Mouse (Mus musculus) monocyte, adult 2 months (primary cell): ENCODE data around the gene Atrn.
"Not testable (repeated sequence)": the region's sequence is repeated elsewhere in the genome, so short reads cannot be mapped to it uniquely, and the experiment has no call there.

ENCODE experiments used
- DNase-seq, 2 experiments: peaks; one replicate each; pipeline ENCODE4 v3.0.0; 2022; ENCODE audit warnings: low spot score in 2 of 2, low read depth in 1 of 2

Gene Atrn

GRCm38 (mm10) chr2:130958906-130959305 is 52.6 kb downstream of the Atrn start:
- no peak for DNase-seq

GRCm38 (mm10) chr2:130961851-130962250 is 55.6 kb downstream of the Atrn start:
- no peak for DNase-seq

DNA sequence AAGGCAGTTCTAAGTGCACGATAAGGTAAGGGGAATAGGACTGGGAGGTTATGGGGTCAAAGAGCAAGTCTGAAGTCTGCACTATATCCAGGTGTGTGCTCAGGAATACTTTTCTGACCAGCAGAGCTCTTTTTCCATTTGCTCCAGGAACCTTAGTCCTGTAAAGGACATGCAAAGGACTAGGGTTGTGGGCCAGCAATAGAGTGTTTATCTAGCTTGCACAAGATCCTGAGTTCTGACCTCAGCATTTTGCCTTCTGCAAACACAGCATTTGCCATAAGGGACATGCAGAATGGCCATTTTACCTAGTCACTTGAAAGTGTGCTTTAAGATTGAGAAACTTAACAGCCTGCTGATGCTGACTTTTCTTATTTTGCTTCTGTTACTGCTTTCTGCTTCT is 58.7 kb downstream of the Atrn start:
- DNase-seq = no peak

DNA sequence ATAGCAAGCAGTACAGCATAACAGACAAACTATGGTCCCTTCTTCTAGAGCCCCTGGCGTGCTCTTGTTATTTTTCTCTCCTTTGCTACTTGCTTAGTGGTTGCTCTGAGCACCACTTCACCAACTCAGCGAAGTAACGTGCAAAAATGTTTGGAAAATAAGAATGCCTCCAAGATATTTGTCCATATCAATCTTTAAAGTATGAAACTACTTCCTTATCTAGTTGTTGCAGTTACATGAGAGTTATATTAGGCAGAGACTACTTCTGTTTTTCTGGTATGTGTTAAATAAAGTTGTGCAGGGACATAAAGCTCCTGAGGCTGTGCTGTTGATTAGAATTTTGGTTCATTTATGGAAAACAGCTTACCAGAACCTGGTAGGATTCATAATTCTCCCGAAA is 64.7 kb downstream of the Atrn start:
- DNase-seq = no peak

DNA sequence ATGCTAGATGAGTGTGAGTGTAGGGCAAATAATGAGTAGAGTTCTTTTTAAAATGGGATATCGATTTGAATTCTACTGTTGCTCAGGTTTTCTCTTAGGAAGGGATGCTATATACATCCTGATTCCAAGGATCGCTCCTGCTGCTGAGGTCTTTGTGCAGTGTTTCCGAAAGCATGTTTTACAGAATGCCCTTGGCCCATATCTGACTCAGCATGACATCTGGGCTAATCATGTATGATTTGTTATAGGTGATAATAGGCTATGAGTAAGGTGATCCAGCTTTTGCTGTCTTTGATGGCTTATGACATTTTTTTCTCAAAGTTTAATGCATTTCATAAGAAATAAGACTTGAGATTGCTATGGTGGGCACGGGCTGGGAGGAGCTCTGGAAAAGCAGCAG is 66.1 kb downstream of the Atrn start:
- DNase-seq = no peak

GRCm38 (mm10) chr2:130974928-130975327 is 68.6 kb downstream of the Atrn start:
- no peak for DNase-seq

GRCm38 (mm10) chr2:130977589-130977988 is 71.3 kb downstream of the Atrn start:
- DNase-seq = no peak

GRCm38 (mm10) chr2:130978058-130978847 is 72.0 kb downstream of the Atrn start:
- DNase-seq = no peak

DNA sequence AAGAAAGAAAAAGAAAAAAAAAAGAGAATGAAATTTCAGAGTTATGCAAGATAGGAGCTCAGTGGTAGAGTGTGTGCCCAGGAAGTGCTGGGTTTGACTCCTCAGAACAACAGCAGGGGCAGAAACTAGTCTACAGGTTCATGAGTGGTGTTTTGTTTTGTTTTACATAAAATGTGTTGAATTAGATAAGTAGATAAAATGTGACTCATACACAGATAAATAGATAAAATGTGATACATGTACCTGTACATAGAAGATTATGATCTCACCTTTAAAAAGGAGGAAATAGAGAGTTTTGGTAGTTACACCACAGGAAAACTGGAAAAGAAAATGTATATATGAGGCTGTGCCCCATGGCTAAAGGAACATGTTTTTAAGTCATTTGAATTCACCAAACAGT is 72.8 kb downstream of the Atrn start:
- no peak for DNase-seq

DNA sequence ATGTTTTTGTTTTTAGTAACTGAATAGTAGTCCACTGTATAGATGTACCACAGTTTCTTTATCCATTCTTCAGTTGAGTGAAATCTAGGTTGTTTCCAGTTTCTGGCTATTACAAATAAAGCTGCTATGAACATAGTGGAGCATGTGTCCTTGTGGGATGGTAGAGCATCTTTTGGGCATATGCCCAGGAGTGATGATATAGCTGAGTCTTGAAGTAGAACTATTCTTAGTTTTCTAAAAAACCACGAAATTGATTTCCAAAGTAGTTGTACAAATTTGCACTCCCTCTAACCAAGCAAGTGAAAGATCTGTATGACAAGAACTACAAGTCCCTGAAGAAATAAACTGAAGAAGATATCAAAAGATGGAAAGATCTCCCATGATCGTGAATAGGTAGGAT is 86.5 kb downstream of the Atrn start:
- no peak for DNase-seq

GRCm38 (mm10) chr2:131009123-131009522 is 102.8 kb downstream of the Atrn start:
- no peak for DNase-seq

- no peak for DNase-seq
These were observed 104.3 kb downstream of the Atrn start for GRCm38 (mm10) chr2:131010566-131010965.

DNA sequence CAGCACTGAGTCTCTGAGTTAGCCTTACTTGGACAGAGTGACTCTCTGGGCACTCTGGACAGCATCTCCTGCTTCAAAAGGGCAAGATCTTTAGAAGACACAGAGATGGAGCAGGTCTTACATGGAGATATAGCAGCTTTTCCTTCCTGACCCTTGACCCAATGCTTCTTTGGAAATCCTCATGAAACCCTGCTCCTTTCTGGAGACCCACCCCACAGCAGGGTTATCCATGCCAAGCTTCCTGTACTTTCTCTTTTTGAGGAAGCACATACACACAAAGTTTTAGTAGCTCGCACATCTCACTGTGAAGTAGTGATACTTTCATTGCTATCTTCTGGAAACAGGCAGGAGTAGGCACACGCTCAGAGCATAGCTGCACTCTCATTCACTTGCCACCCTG is 118.9 kb downstream of the Atrn start:
- DNase-seq = no peak

- no peak for DNase-seq
These were observed 120.6 kb downstream of the Atrn start for GRCm38 (mm10) chr2:131026941-131027340.

DNA sequence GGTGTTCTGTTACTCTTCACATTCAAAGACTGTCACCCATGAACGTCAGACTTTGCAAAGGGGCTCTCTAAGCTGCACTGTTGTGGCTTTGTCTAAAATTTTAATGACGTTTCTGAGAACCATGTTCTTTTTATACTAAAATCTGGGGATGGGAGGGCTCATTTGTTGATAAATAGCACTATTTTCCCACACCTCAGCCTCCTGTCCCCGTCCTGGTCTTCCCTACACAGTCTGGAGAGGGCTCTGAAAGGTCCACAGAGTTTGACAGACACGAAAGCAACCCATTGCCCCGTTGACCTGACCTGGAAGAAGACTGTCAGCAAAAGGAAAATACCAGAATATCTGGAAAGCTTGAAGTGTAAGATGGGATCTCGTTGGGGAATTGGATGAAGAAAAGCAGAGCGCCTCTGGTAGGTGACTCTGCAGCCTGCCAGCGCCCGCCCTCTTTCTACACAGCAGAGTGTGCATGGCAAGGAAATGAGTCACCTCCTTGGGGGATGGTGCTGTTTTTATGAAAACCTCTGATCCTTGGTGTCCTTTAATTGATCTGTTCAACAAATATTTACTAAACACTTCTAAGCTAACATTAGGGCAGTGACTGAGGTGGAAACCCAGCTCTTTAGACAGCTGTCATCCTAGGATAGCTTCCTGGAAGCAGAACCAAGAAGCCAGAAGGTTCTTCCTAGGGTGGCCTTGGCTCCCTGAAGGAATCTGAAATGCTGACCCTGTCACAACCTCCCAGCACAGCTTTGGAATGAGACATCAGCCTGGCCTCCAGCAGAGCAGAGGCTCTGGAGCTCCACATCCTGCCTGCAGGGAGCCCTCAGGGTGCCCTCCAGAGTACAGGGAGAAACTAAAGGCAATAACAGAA is 123.0 kb downstream of the Atrn start:
- no peak for DNase-seq

- DNase-seq = no peak
These were observed 124.3 kb downstream of the Atrn start for GRCm38 (mm10) chr2:131030561-131030960.

DNA sequence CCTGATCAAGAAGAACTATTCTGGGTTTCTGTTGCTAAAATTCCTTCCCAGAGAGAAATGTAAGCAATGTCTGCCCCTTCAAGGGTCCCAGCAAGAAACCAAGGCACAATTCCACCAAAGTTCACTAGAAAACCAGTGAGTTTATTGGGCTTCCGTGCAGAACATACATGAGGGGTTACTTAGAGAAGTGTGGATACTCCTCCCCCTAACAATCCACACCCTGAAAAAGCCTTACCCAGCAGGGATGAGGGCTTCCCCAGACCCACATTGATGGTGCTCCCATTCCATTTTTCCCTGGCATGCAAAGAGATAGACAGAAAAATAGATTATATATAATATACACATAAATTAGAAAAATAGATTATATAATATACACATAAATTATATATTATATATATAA is 124.7 kb downstream of the Atrn start:
- DNase-seq = no peak

- not testable (repeated sequence) for DNase-seq
These were observed 125.1 kb downstream of the Atrn start for GRCm38 (mm10) chr2:131031406-131031805.

- DNase-seq = no peak
These were observed 130.0 kb downstream of the Atrn start for GRCm38 (mm10) chr2:131036343-131036742.

DNA sequence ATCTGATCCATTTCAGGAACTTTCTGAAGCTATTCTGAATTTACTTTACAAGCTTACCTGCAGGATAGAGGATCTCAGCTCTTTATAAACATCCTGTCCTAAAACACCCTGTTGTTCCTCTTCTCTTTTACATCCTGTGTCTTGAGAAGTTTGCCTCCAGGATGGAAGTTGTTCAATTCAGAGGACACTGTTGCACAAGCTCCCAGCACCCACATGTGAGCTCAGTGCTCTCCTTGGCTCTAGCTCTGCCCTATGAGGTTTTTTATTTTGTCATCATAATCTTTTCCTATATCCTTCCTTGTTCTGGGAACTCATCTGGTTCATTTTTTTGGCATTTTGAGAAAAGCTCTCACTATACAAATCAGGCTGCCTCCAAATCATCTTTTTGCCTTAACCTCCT is 130.5 kb downstream of the Atrn start:
- no peak for DNase-seq

DNA sequence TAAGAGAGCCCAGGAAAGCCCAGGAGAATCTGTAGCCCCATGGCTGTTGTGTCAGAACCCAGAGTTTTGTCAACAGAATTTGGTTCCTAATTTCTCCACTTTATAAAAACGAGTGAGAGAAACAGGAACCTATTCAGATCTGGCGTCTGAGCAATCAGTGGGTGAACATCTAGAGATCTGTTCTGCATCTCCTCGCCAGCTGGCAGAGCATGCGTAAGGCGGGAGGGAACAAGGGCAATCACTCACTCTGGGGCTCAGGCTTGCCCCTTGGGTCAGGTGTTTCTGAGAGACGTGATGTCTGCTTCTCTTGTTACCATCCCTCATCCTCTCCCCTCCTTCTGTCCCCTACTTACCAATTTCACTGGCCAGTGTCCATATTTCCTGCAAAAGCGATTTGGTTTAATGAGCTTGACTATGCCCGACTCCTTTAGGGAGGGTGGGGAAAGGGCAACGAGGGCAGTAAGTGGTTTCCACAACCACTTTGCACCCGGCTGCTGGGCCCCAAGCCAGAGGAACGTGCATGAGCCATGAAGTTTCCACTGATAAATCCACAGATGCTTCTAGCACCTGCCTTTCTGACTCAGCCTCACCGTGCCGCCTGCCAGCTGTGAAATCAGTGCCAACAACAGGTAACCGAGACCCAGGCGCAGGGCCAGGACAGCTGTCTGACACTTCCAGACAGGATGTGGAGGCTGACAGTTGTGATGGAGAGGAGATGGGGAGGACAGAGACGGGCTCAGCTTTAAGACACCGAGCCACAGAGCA is 131.1 kb downstream of the Atrn start:
- no peak for DNase-seq

DNA sequence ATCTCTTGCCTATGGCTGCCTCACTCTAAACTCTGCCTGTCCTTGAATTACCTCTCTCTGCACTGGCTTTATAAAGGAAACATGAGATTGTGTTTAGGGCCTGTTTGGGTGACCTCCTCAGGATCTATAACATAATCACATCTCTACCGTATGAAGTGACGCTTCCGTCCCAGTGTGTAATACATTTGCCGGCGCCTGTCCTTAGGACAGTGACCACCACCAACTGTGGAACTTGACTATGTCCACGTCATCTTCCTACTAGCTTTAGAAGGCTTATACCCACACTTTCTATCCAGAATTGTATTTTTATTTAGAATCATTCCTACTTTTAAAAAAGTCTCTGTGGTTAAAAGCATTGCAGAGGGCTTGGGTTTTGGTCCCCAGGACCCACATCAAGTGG is 131.9 kb downstream of the Atrn start:
- DNase-seq = no peak
